Mouse (Mus musculus): ENCODE measurements around the gene Rbmx2. TPM values are rescaled to one million over a fixed set of nuclear protein-coding genes. Genes with fewer than 3 reads are reported as not detected.

Gene Rbmx2
- polyA plus RNA-seq, 1 experiment: 9.1 TPM

GRCm38 (mm10) chrX:48754710-48755283 lies 60.0 kb downstream of the Rbmx2 start:
- no peak overlapping the region for H3K27ac ChIP-seq (ENCODE audit: insufficient read depth, low read length)
- no peak overlapping the region for H3K4me3 ChIP-seq (ENCODE audit: insufficient read depth, low read length)
- no peak for TF ChIP-seq CTCF (IDR thresholded peaks at IDR 0.05; ENCODE audit: borderline replicate concordance, insufficient read depth, low read length)
- no peak for TF ChIP-seq POLR2A (IDR thresholded peaks at IDR 0.05; ENCODE audit: low read depth, low read length)
- no peaks in the 10 kb centered on the region for H3K4me1 ChIP-seq (ENCODE audit: control insufficient read depth, insufficient read depth, low read length)

Other genes with a start within 250 kb of the Rbmx2 start
- gene Elf4, start 231.9 kb upstream of the Rbmx2 start, polyA plus RNA-seq (2011; ENCODE audit: insufficient read length, low read depth, missing spikeins): 27.1 and 30.6 TPM in 2 replicates
- 32.0 and 33.7 TPM in 2 replicates for gene Aifm1, start 181.4 kb upstream of the Rbmx2 start, polyA plus RNA-seq (2011; ENCODE audit: insufficient read length, low read depth, missing spikeins)
- gene Rab33a, start 175.7 kb upstream of the Rbmx2 start, polyA plus RNA-seq (2011; ENCODE audit: insufficient read length, low read depth, missing spikeins): 1.1 TPM in 1 of 2 replicates, not detected in the other
- gene Zfp280c, start 100.5 kb upstream of the Rbmx2 start, polyA plus RNA-seq (2011; ENCODE audit: insufficient read length, low read depth, missing spikeins): 22.1 and 29.3 TPM in 2 replicates
- gene Slc25a14, start 71.6 kb upstream of the Rbmx2 start, polyA plus RNA-seq (2011; ENCODE audit: insufficient read length, low read depth, missing spikeins): 7.7 and 8.6 TPM in 2 replicates
- not detected in 2 replicates for gene Gpr119, start 20.5 kb upstream of the Rbmx2 start, polyA plus RNA-seq (2011; ENCODE audit: insufficient read length, low read depth, missing spikeins)
- not detected in 2 replicates for gene Gm595, start 182.7 kb downstream of the Rbmx2 start, polyA plus RNA-seq (2011; ENCODE audit: insufficient read length, low read depth, missing spikeins)

Measured in embryonic fibroblast, embryonic 13.5 days (primary cell).